Mouse (Mus musculus): ENCODE measurements around the gene Ncoa5.

GRCm38 (mm10) chr2:165007986-165008385 lies 26.7 kb downstream of the Ncoa5 start:
- no peak for TF ChIP-seq CTCF (IDR thresholded peaks at IDR 0.05; ENCODE audit: extremely low read depth, insufficient read depth, insufficient read length, insufficient replicate concordance)
- no peak for TF ChIP-seq POLR2A (IDR thresholded peaks at IDR 0.05; ENCODE audit: low read depth, low read length)
